Comparison of ENCODE assay signal across 9 mouse cellular contexts in the genomic region with DNA sequence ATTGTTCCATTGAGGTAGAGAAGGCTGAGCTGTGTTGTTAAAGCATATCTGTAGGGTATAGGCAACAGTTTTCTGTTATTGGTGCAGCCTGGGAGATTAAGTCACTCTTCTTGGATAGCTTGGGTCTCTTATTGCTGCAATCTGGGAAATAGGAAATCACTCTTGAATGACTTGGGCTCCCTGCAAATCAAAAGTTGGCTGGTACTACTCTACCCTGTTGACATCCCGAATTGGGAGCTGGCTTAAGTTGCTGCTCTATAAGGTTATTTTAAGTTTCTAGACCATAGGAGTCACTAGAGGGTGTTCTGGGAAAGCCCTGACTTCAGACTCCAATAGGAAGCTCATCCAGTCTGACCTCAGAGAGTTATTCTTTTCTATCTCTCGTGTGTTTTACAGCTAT. TPM values are rescaled to one million over a fixed set of nuclear protein-coding genes. Genes with fewer than 3 reads are reported as not detected.
DNase-seq lines count a peak whose midpoint lies in the region; ATAC-seq lines count a peak whose summit lies in the region.
"Had no signal": no experiment of that assay in that cellular context is flagged by ENCODE, and none has a peak within 500 bp of the region (broad histone marks: within the 10 kb centered on the region; RNA-seq: fewer than 3 reads in every experiment).

No protein-coding gene starts in this region.

- no peaks in the 10 kb centered on the region for H3K36me3 ChIP-seq in heart, embryonic 11.5 days (ENCODE audit: control insufficient read depth, insufficient read depth, low read length)
- no peaks in the 10 kb centered on the region for H3K36me3 ChIP-seq in forebrain, embryonic 15.5 days
- H3K36me3 ChIP-seq in liver, embryonic 12.5 days = no peaks in the 10 kb centered on the region

- ATAC-seq in heart, embryonic 11.5 days (replicated peaks; ENCODE audit: insufficient number of reproducible peaks, low FRiP score, low TSS enrichment) = no peak
- ATAC-seq in forebrain, embryonic 15.5 days (replicated peaks) = no peak
- ATAC-seq in liver, embryonic 12.5 days = no peak

- peak overlapping the region; percentile 95 for H3K4me3 ChIP-seq in heart, embryonic 11.5 days (ENCODE audit: low read depth, low read length)
- peak overlapping the region; percentile 13; the same call in 1 of the 2 replicates for H3K4me3 ChIP-seq in forebrain, embryonic 15.5 days
- peak overlapping the region; percentile 94 for H3K4me3 ChIP-seq in liver, embryonic 12.5 days

- H3K4me2 ChIP-seq in heart, embryonic 11.5 days = peak overlapping the region; percentile 62
- H3K4me2 ChIP-seq in forebrain, embryonic 15.5 days (replicated peaks) = peak overlapping the region; percentile 67
- H3K4me2 ChIP-seq in liver, embryonic 12.5 days = peak overlapping the region; percentile 89

- DNase-seq in heart, postnatal 10 days = no peak
- DNase-seq in 3T3-L1 (ENCODE audit: low read depth, low spot score) = peak; percentile 25
- no peak for DNase-seq in testis, postnatal 10 days (ENCODE audit: low spot score)
- DNase-seq in cerebellum, adult 9-11 months = no peak
- DNase-seq in cerebellum, postnatal 36 days = no peak
- DNase-seq: adrenal gland, postnatal 36 days had no signal

- no peaks in the 10 kb centered on the region for H3K9me3 ChIP-seq in heart, embryonic 11.5 days (replicated peaks; ENCODE audit: control insufficient read depth, low read length)
- H3K9me3 ChIP-seq in forebrain, embryonic 15.5 days = no peaks in the 10 kb centered on the region
- no peaks in the 10 kb centered on the region for H3K9me3 ChIP-seq in liver, embryonic 12.5 days (replicated peaks)

- no peaks in the 10 kb centered on the region for H3K27me3 ChIP-seq in heart, embryonic 11.5 days (ENCODE audit: control insufficient read depth, insufficient read depth, low read length)
- no peaks in the 10 kb centered on the region for H3K27me3 ChIP-seq in forebrain, embryonic 15.5 days
- no peaks in the 10 kb centered on the region for H3K27me3 ChIP-seq in liver, embryonic 12.5 days (replicated peaks)

- intact Hi-C loops in heart, postnatal 10 days (cut with DNase I) = no loop called here

- no peak overlapping the region for H3K9ac ChIP-seq in heart, embryonic 11.5 days (ENCODE audit: low read depth, low read length)
- H3K9ac ChIP-seq in forebrain, embryonic 15.5 days (replicated peaks) = no peak overlapping the region
- no peak overlapping the region; the same call in 1 of the 2 replicates for H3K9ac ChIP-seq in liver, embryonic 12.5 days

- peaks cover 17% of the 10 kb centered on the region for H3K4me1 ChIP-seq in heart, embryonic 11.5 days (ENCODE audit: control insufficient read depth, insufficient read depth, low read length)
- peaks cover 35% of the 10 kb centered on the region for H3K4me1 ChIP-seq in forebrain, embryonic 15.5 days
- H3K4me1 ChIP-seq in liver, embryonic 12.5 days = peaks cover 53% of the 10 kb centered on the region

- WGBS in heart, embryonic 11.5 days (ENCODE audit: insufficient replicate concordance) = 21% methylated on average over 2 of the region's 2 CpGs
- WGBS in forebrain, embryonic 15.5 days = 44% methylated on average over 2 of the region's 2 CpGs
- WGBS in liver, embryonic 12.5 days (ENCODE audit: insufficient replicate concordance) = 38% methylated on average over 2 of the region's 2 CpGs

- 0 out of 2 replicates have a peak overlapping the region, but pooled peaks have one; percentile 64 for H3K27ac ChIP-seq in heart, embryonic 11.5 days (ENCODE audit: low read depth, low read length)
- no peak overlapping the region for H3K27ac ChIP-seq in forebrain, embryonic 15.5 days (replicated peaks)
- H3K27ac ChIP-seq in liver, embryonic 12.5 days = no peak overlapping the region

RNA-seq across cellular contexts. Expression of a gene that starts 3.4 kb away (rescaled TPM):
- polyA plus RNA-seq in heart, embryonic 11.5 days (2014; fragmentation: Nextera tagmentation; extraction: Ambion mirVana) = 203 and 213 TPM in 2 replicates
- total RNA-seq in heart, postnatal 10 days (2021) = 100 to 1,000 TPM; 110 to 120 TPM
- 105 and 108 TPM in 2 replicates for polyA plus RNA-seq in forebrain, embryonic 15.5 days (2015; fragmentation: Nextera tagmentation; extraction: Ambion mirVana)
- polyA plus RNA-seq in liver, embryonic 12.5 days (2016; fragmentation: Nextera tagmentation; extraction: Ambion mirVana) = 91.0 and 95.6 TPM in 2 replicates

Comparison
In these comparisons a context has a peak if more than half of its experiments do, and no peak if none do; other contexts are left out.
1. H3K4me3 ChIP-seq: peak in every context shown above with its lines; median percentile 95 in heart, embryonic 11.5 days; 94 in liver, embryonic 12.5 days; 13 in forebrain, embryonic 15.5 days.